Mouse (Mus musculus): Measurements from ENCODE around the gene Gipr.

DNA sequence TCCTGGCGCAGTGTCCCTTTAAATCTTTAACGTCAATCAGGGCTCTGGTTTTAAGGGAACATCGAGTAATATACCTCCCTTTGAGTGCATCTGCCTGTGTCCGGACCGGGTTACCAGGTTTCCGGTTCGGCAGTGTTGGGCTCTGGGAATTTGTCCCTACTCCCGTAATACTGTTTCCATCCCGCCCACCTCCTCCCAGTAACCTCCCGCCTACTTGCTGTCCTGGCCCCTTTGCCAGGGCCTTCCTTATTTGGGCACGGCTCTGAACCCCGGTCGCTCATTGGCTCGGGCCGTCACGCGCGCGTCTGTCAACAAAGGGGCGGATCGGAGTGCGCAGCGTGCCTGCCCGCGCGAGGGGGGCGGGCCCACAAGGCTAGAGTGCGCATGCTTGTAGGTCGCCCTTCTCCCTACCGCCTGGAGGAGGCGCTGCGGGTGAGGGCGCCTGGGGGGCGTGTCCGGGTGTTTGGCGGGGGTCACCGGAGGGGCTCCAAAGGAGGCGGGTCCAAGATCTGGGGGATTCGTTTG is 34.5 kb downstream of the Gipr start:
- TF ChIP-seq CTCF (IDR thresholded peaks at IDR 0.05; ENCODE audit: low read depth) (peak; percentile 85), EP300 (IDR thresholded peaks at IDR 0.05; ENCODE audit: low read depth) (no peak)

Measured in liver, embryonic 14.5 days (tissue).